ENCODE assay signal across 8 mouse cellular contexts in genomic region chr7:30072146-30073028, GRCm38 (mm10). TPM values are rescaled to one million over a fixed set of nuclear protein-coding genes. Genes with fewer than 3 reads are reported as not detected.
DNase-seq lines count a peak whose midpoint lies in the region; ATAC-seq and TF ChIP-seq lines count a peak whose summit lies in the region.

TSS of gene Zfp82 (minus strand) at chr7:30072900.

- no peaks in the 10 kb centered on the region for H3K9me3 ChIP-seq in embryonic facial prominence, embryonic 10.5 days
- no peaks in the 10 kb centered on the region for H3K9me3 ChIP-seq in limb, embryonic 14.5 days (ENCODE audit: control insufficient read depth, low read length)
- no peaks in the 10 kb centered on the region for H3K9me3 ChIP-seq in midbrain, embryonic 16.5 days (replicated peaks; ENCODE audit: control insufficient read depth, low read length, poor library complexity, severe bottlenecking)

- DNase-seq in 3134 (ENCODE audit: extremely low read depth, insufficient read length, low spot score): peak; percentile 87
- DNase-seq in adrenal gland, postnatal 14 days: peak; percentile 90
- peak; percentile 90 for DNase-seq in embryonic facial prominence, embryonic 10.5 days (ENCODE audit: low spot score)
- peak; percentile 66 for DNase-seq in kidney, adult 11 months
- DNase-seq in limb, embryonic 14.5 days (ENCODE audit: low spot score): peak; percentile 86
- peak; percentile 68 to 85 for DNase-seq in spleen, postnatal 10 days (ENCODE audit: low spot score in 2 of 2)

- peak within 1 kb of the TSS; percentile 76 for H3K9ac ChIP-seq in limb, embryonic 14.5 days (ENCODE audit: low read depth, low read length, severe bottlenecking)
- H3K9ac ChIP-seq in midbrain, embryonic 16.5 days (ENCODE audit: low read depth, low read length): peak within 1 kb of the TSS; percentile 82

- H3K4me1 ChIP-seq in embryonic facial prominence, embryonic 10.5 days: peaks cover 9% of the 10 kb centered on the region
- no peaks in the 10 kb centered on the region for H3K4me1 ChIP-seq in limb, embryonic 14.5 days (ENCODE audit: control insufficient read depth, insufficient read depth, low read length)
- peaks cover 8% of the 10 kb centered on the region for H3K4me1 ChIP-seq in midbrain, embryonic 16.5 days (ENCODE audit: control insufficient read depth, insufficient read depth, low read length)

- peaks cover 56% of the 10 kb centered on the region for H3K36me3 ChIP-seq in embryonic facial prominence, embryonic 10.5 days (replicated peaks)
- peaks cover 13% of the 10 kb centered on the region; the same call in 1 of the 2 replicates for H3K36me3 ChIP-seq in limb, embryonic 14.5 days (ENCODE audit: control insufficient read depth, insufficient read depth, low read length)
- peaks cover 2% of the 10 kb centered on the region; the same call in 1 of the 2 replicates for H3K36me3 ChIP-seq in midbrain, embryonic 16.5 days (ENCODE audit: control insufficient read depth, insufficient read depth, low read length)

- ATAC-seq in granulocyte monocyte progenitor cell, adult 5-6 weeks (replicated peaks; ENCODE audit: poor library complexity, severe bottlenecking): peak; percentile 98
- peak; percentile 89 for ATAC-seq in limb, embryonic 14.5 days (ENCODE audit: low FRiP score, low read depth)
- peak; percentile 95 for ATAC-seq in midbrain, embryonic 16.5 days

- H3K27ac ChIP-seq in embryonic facial prominence, embryonic 10.5 days (replicated peaks): peak within 1 kb of the TSS; percentile 90
- H3K27ac ChIP-seq in limb, embryonic 14.5 days (replicated peaks; ENCODE audit: low read depth, low read length): peak within 1 kb of the TSS; percentile 63; the same call in 1 of the 2 replicates
- peak within 1 kb of the TSS; percentile 92 for H3K27ac ChIP-seq in midbrain, embryonic 16.5 days (ENCODE audit: low read length)

- TF ChIP-seq POLR2A in limb, embryonic 14.5 days (IDR thresholded peaks at IDR 0.05; ENCODE audit: borderline replicate concordance, extremely low read depth, insufficient read depth, insufficient read length): 0 out of 2 replicates have a peak, but pooled peaks have one; percentile 26

- no peaks in the 10 kb centered on the region for H3K27me3 ChIP-seq in embryonic facial prominence, embryonic 10.5 days (replicated peaks; ENCODE audit: low read depth, poor library complexity, severe bottlenecking)
- H3K27me3 ChIP-seq in limb, embryonic 14.5 days (ENCODE audit: control insufficient read depth, insufficient read depth, low read length): no peaks in the 10 kb centered on the region
- H3K27me3 ChIP-seq in midbrain, embryonic 16.5 days (ENCODE audit: control insufficient read depth, insufficient read depth, low read depth, low read length): no peaks in the 10 kb centered on the region

- peak within 1 kb of the TSS; percentile 92 for H3K4me3 ChIP-seq in embryonic facial prominence, embryonic 10.5 days
- H3K4me3 ChIP-seq in limb, embryonic 14.5 days (replicated peaks; ENCODE audit: low read length): peak within 1 kb of the TSS; percentile 76
- H3K4me3 ChIP-seq in midbrain, embryonic 16.5 days (ENCODE audit: low read depth, low read length): peak within 1 kb of the TSS; percentile 75

- WGBS in embryonic facial prominence, embryonic 10.5 days: 1% methylated on average over 50 of the region's 50 CpGs
- WGBS in limb, embryonic 14.5 days: under 1% methylated on average over 50 of the region's 50 CpGs
- under 1% methylated on average over 50 of the region's 50 CpGs for WGBS in midbrain, embryonic 16.5 days

- peak within 1 kb of the TSS; percentile 89 for H3K4me2 ChIP-seq in limb, embryonic 14.5 days (replicated peaks; ENCODE audit: low read depth, low read length, severe bottlenecking)
- H3K4me2 ChIP-seq in midbrain, embryonic 16.5 days (ENCODE audit: low read length): peak within 1 kb of the TSS; percentile 94

RNA-seq across cellular contexts. Expression of gene Zfp82, which starts in this region (rescaled TPM):
- 2.7 TPM in 1 of 2 replicates, not detected in the other for total RNA-seq in adrenal gland, postnatal 14 days (2021)
- polyA plus RNA-seq in embryonic facial prominence, embryonic 10.5 days (2016; fragmentation: Nextera tagmentation; extraction: Ambion mirVana): 5.6 and 6.4 TPM in 2 replicates
- total RNA-seq in granulocyte monocyte progenitor cell, adult 5-6 weeks (2014; fragmentation: Nextera tagmentation): 7.0 and 9.2 TPM in 2 replicates
- total RNA-seq in granulocyte monocyte progenitor cell, adult 5-6 weeks (2017): 3.0 and 9.6 TPM in 2 replicates
- polyA plus RNA-seq in limb, embryonic 14.5 days (2012; rRNA removed): 3.3 and 3.7 TPM in 2 replicates
- polyA plus RNA-seq in limb, embryonic 14.5 days (2014; fragmentation: Nextera tagmentation; extraction: Ambion mirVana): 6.8 and 7.7 TPM in 2 replicates
- polyA plus RNA-seq in midbrain, embryonic 16.5 days (2015; fragmentation: Nextera tagmentation; extraction: Ambion mirVana): 10.2 and 13.4 TPM in 2 replicates

Comparison
In these comparisons a context has a peak if more than half of its experiments do, and no peak if none do; other contexts are left out.
1. Peak in every context shown above with its lines: DNase-seq, ATAC-seq, H3K4me3 ChIP-seq and H3K27ac ChIP-seq.